Mouse (Mus musculus) heart, postnatal 0 days (tissue): ENCODE measurements around the gene Olfr963.

Experiments
- CTCF ChIP-seq: IDR thresholded peaks from 2 replicates; pipeline ENCODE4 v1.5.1; 2016; ENCODE audit warnings: antibody characterized with exemption, control low read depth, low read depth
- EP300 ChIP-seq: IDR thresholded peaks from 2 replicates; pipeline ENCODE4 v1.6.1; 2016; ENCODE audit warnings: antibody characterized with exemption, low read depth

DNA sequence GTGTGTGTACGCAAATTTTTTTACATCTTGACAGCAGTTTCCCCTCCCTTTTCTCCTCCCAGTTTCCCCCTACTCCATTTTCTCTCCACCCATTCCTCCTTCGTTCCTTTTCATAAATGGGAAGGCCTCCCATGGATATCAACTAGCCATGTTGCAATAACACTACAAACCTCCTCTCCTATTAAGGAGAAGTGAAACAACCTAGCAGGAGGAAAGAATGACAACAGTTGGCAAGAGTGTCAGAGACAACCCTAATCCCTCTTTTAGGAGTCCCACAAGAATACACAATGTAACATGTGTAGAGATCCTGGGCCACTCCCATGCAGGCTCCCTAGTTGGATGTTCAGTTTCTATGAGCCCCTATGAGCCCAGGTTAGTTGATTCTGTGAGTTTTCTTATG is 7.8 kb downstream of the Olfr963 start:
- no peak for TF ChIP-seq CTCF
- no peak for TF ChIP-seq EP300
